Mouse (Mus musculus): ENCODE results near the gene Dpp4. TPM values are rescaled to one million over a fixed set of nuclear protein-coding genes. Genes with fewer than 3 reads are reported as not detected.

Gene Dpp4
- polyA plus RNA-seq, 1 experiment from 2014 or later, result 1.3 TPM

DNA sequence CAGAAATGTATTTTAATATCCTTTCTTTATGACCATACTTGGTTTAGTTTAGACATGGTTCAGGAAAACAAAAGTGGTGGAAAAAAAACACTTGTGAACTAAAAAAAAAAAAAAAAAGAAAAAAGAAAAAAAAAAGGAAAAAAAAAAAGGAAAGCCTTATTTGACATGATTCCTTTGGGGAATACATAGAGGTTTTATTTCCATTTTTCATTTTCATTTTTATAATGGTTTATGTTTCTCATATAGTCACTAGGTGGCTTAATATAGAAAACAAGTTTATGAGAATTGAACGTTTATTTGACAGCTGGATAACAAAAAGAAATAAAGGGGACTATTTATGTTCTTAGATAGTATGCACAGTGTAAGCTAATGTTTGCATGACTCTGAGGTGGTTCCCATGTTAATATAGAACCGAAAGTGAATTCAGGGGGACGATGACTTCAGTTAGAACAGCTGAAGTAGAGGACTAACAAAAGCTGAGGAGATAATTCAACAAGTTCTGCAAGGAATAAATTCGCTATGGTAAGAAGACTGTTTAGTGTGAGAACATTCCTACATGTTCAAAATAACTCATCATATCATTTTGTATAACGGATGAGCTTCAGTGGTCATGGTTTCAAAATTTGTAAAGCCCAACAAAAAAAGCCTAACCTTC lies 37.8 kb upstream of the Dpp4 start:
- H3K27ac ChIP-seq (ENCODE audit: low read length), result no peak overlapping the region
- no peaks in the 10 kb centered on the region for H3K27me3 ChIP-seq (replicated peaks; ENCODE audit: control insufficient read depth, insufficient read depth, low read length)
- H3K4me3 ChIP-seq (replicated peaks; ENCODE audit: low read length), result no peak overlapping the region
- H3K9ac ChIP-seq (replicated peaks; ENCODE audit: low read depth, low read length), result no peak overlapping the region
- H3K4me2 ChIP-seq (ENCODE audit: low read length), result no peak overlapping the region
- H3K36me3 ChIP-seq (ENCODE audit: control insufficient read depth, insufficient read depth), result no peaks in the 10 kb centered on the region
- H3K9me3 ChIP-seq (ENCODE audit: control insufficient read depth, low read length), result no peaks in the 10 kb centered on the region
- H3K4me1 ChIP-seq (replicated peaks; ENCODE audit: control insufficient read depth, insufficient read depth, low read length), result no peaks in the 10 kb centered on the region
- WGBS, result 89% methylated on average over 5 of the region's 5 CpGs
- ATAC-seq, result no peak

DNA sequence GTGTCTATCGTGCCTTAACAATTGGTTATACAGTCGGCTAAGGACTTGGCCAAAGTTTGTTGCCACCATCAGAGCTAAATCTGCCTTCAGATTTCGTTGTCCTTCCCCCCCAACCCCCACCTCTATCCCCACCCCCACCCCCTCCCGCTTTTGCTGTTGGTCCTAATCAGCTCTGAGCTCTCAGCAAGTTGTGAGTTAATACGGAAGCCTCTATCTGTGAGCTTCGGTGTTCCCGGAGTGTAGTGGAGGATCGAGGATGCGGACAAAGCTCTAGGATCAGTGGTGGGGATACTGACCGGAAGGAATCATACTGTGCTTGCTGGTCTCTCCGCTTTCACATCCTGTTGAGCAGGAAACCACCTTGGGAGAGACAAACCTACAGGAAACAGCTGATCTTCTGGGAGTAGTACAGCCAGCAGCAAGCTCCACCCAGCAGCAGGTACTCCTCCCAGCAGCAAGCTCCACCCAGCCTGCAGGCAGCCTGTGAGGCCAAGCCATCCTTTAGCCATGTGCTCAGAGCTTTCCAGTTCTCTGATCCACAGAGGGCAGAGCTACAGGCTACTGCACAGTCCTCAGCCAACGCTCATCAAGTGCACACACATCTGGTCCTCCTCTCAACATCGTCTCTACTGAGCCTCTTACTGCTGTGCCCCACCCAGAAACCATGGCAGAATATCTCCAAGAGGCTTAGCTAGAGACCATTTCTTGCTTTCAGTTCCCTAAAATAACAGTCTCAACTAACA lies 28.9 kb upstream of the Dpp4 start:
- H3K4me2 ChIP-seq (ENCODE audit: low read length), result no peak overlapping the region
- H3K9ac ChIP-seq (replicated peaks; ENCODE audit: low read depth, low read length), result no peak overlapping the region
- WGBS, result 78% methylated on average over 13 of the region's 13 CpGs
- ATAC-seq, result no peak
- no peaks in the 10 kb centered on the region for H3K27me3 ChIP-seq (replicated peaks; ENCODE audit: control insufficient read depth, insufficient read depth, low read length)
- H3K27ac ChIP-seq (ENCODE audit: low read length), result no peak overlapping the region
- H3K4me3 ChIP-seq (replicated peaks; ENCODE audit: low read length), result no peak overlapping the region
- no peaks in the 10 kb centered on the region for H3K36me3 ChIP-seq (ENCODE audit: control insufficient read depth, insufficient read depth)
- H3K9me3 ChIP-seq (ENCODE audit: control insufficient read depth, low read length), result no peaks in the 10 kb centered on the region
- no peaks in the 10 kb centered on the region for H3K4me1 ChIP-seq (replicated peaks; ENCODE audit: control insufficient read depth, insufficient read depth, low read length)

DNA sequence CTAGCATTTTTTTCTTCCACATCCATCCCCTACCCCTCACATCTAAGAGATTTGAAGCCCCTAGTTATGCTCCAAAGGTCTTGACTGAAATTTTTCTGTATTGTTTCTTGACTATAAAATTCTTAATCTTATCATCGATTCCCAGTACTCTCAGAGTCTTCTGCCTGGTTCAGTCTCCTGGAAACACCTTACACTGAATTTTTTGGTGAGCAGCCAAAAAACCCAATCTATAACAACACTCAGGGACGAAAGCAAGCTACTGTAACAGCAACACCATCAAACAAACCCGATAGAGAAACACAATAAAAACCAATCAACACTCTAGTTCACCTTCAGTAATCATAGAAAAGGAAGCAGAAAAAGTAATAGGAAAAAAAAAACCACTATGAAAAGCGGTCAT lies 28.1 kb upstream of the Dpp4 start:
- Histone ChIP-seq H3K27me3 (replicated peaks; ENCODE audit: control insufficient read depth, insufficient read depth, low read length) (no peaks in the 10 kb centered on the region), H3K9me3 (ENCODE audit: control insufficient read depth, low read length) (no peaks in the 10 kb centered on the region), H3K9ac (replicated peaks; ENCODE audit: low read depth, low read length) (no peak overlapping the region), H3K36me3 (ENCODE audit: control insufficient read depth, insufficient read depth) (no peaks in the 10 kb centered on the region), H3K27ac (ENCODE audit: low read length) (no peak overlapping the region), H3K4me3 (replicated peaks; ENCODE audit: low read length) (no peak overlapping the region), H3K4me1 (replicated peaks; ENCODE audit: control insufficient read depth, insufficient read depth, low read length) (no peaks in the 10 kb centered on the region), H3K4me2 (ENCODE audit: low read length) (no peak overlapping the region)
- 76% methylated on average over 4 of the region's 4 CpGs for WGBS
- ATAC-seq, result no peak

DNA sequence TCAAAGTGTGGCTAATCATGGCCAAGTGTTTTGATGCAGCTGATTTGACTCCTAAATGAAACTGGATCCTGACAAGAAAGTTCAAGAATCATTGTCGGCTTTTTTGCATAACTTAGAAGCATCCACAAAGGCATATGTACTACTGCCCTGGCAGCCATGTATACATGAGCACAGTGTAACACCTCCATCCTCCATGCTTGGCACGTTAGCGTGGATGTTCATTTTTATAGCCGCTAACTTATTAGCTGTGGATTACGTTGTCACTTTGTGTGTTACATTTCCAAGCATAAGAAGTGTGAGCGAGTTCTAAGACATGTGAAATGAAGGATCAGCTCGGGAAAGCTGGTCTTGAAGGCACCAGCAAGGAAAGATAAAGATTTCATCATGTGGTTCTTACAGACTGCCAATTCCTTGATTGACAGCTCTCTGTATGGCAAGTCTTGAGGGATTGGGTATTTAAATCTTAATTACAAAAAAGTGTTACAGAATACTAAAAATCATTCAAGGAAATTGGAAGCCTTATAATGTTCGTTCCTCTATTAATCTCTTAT lies 19.3 kb upstream of the Dpp4 start:
- no peaks in the 10 kb centered on the region for H3K36me3 ChIP-seq (ENCODE audit: control insufficient read depth, insufficient read depth)
- H3K27me3 ChIP-seq (replicated peaks; ENCODE audit: control insufficient read depth, insufficient read depth, low read length), result no peaks in the 10 kb centered on the region
- WGBS, result 60% methylated on average over 8 of the region's 8 CpGs
- no peak overlapping the region for H3K4me2 ChIP-seq (ENCODE audit: low read length)
- H3K4me1 ChIP-seq (replicated peaks; ENCODE audit: control insufficient read depth, insufficient read depth, low read length), result no peaks in the 10 kb centered on the region
- H3K4me3 ChIP-seq (replicated peaks; ENCODE audit: low read length), result no peak overlapping the region
- peak; percentile 72 for ATAC-seq
- H3K27ac ChIP-seq (ENCODE audit: low read length), result no peak overlapping the region
- H3K9me3 ChIP-seq (ENCODE audit: control insufficient read depth, low read length), result no peaks in the 10 kb centered on the region
- no peak overlapping the region for H3K9ac ChIP-seq (replicated peaks; ENCODE audit: low read depth, low read length)

DNA sequence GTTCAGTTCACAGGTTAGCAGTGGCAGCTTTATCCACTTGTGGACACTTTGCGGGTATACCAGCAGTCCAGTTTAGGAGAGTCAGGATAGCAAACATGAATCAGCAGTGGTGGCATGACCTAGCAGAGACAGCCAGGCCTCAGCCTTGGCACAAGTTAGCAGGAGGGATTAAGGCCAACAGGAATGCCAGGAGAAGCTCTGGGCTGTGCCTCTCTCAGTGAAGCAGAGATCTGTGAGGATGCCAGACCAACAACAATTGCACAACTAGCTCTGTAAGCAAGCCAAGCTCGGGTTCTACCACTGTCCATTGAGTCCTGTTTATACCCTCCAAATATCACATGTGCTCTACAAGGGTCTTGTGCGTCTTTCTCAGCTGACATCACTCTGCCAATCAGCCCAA lies 13.9 kb upstream of the Dpp4 start:
- H3K27ac ChIP-seq (ENCODE audit: low read length), result no peak overlapping the region
- no peak overlapping the region for H3K4me3 ChIP-seq (replicated peaks; ENCODE audit: low read length)
- no peaks in the 10 kb centered on the region for H3K9me3 ChIP-seq (ENCODE audit: control insufficient read depth, low read length)
- H3K9ac ChIP-seq (replicated peaks; ENCODE audit: low read depth, low read length), result no peak overlapping the region
- H3K4me1 ChIP-seq (replicated peaks; ENCODE audit: control insufficient read depth, insufficient read depth, low read length), result no peaks in the 10 kb centered on the region
- H3K4me2 ChIP-seq (ENCODE audit: low read length), result no peak overlapping the region
- no peak for ATAC-seq
- no peaks in the 10 kb centered on the region for H3K36me3 ChIP-seq (ENCODE audit: control insufficient read depth, insufficient read depth)
- WGBS, result 92% methylated on average over 3 of the region's 3 CpGs
- no peaks in the 10 kb centered on the region for H3K27me3 ChIP-seq (replicated peaks; ENCODE audit: control insufficient read depth, insufficient read depth, low read length)

DNA sequence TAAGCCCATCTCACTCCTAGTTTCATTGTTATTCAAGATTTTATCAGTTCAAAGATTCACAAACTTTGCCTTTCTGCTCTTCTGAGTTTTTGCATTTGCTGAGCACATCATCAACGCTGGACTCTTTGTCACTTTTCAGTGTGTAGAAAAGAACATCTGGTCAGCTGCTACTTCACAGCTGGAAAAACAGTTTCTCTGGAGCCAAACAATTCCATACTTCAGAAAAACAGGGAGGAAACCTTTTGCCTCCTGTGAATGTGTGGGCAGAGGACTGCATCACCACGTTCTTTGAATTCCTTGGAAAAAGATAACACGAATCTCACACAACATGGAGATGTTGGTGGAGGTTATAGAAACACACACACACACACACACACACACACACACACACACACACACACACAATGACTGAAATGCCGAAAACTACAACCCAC lies 11.3 kb upstream of the Dpp4 start:
- no peak overlapping the region for H3K4me3 ChIP-seq (replicated peaks; ENCODE audit: low read length)
- H3K36me3 ChIP-seq (ENCODE audit: control insufficient read depth, insufficient read depth), result no peaks in the 10 kb centered on the region
- H3K4me1 ChIP-seq (replicated peaks; ENCODE audit: control insufficient read depth, insufficient read depth, low read length), result no peaks in the 10 kb centered on the region
- WGBS, result 50% methylated on average over 4 of the region's 4 CpGs
- no peak overlapping the region for H3K27ac ChIP-seq (ENCODE audit: low read length)
- no peak overlapping the region for H3K4me2 ChIP-seq (ENCODE audit: low read length)
- H3K9ac ChIP-seq (replicated peaks; ENCODE audit: low read depth, low read length), result no peak overlapping the region
- H3K9me3 ChIP-seq (ENCODE audit: control insufficient read depth, low read length), result no peaks in the 10 kb centered on the region
- no peak for ATAC-seq
- H3K27me3 ChIP-seq (replicated peaks; ENCODE audit: control insufficient read depth, insufficient read depth, low read length), result no peaks in the 10 kb centered on the region

DNA sequence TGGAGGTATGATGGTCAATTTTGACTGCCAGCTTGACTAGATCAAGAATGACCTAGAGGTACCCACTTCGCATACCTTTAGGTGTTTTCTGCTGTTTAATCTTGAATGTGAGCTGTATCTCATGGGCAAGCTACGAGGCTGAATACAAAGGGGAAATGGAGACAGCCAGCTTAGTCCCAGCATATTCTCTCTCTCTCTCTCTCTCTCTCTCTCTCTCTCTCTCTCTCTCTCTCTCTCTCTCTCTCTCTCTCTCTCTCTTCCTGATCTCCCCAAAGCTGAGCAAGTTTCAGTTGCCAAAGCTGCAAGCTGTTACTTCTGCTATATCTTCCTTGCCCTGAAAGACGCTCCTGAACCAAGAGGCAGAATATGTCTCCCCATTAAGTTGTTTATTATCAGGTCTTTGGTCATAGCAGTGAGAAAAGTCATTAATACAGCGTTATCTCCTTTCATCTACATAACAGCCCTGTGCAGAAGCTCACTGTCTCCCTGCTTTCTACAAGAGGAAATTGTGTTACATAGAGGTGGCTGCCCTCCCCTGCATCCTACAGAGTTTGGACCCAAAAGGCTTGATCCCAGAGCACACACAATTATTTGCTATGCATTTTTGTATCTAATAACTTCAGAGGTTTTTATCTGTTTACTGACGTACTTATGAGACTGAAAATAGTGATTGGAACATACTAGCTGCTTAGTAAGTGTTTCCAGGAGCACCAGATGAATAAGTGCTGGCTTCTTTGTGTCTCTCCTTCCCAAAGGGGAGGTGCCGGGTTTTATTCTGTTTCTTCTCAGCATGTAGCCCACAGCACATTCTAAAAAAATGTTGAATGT lies 10.7 kb upstream of the Dpp4 start:
- Histone ChIP-seq H3K27me3 (replicated peaks; ENCODE audit: control insufficient read depth, insufficient read depth, low read length) (no peaks in the 10 kb centered on the region), H3K4me1 (replicated peaks; ENCODE audit: control insufficient read depth, insufficient read depth, low read length) (no peaks in the 10 kb centered on the region), H3K27ac (ENCODE audit: low read length) (no peak overlapping the region), H3K36me3 (ENCODE audit: control insufficient read depth, insufficient read depth) (no peaks in the 10 kb centered on the region), H3K4me3 (replicated peaks; ENCODE audit: low read length) (no peak overlapping the region), H3K4me2 (ENCODE audit: low read length) (no peak overlapping the region), H3K9me3 (ENCODE audit: control insufficient read depth, low read length) (no peaks in the 10 kb centered on the region), H3K9ac (replicated peaks; ENCODE audit: low read depth, low read length) (no peak overlapping the region)
- no peak for ATAC-seq
- 65% methylated on average over 6 of the region's 6 CpGs for WGBS

DNA sequence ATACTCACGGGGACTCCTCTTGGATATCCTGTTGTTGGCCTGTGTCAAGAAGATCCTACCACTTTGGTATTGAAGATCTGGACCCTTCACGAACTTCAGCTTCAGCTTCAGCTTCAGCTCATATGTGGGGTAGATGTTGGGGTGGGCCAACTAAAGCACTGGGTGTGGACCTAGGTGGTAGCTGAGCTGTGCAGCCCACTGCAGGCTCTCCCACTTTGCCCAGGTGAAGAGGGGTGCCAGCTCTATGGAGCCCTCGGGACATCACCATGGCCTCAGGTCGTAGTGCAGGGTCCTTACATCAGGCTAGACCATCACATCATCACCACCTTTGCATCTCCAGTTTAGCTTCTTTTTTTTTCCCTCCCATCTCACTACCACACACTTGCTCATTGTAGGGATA lies 9.2 kb upstream of the Dpp4 start:
- WGBS, result 95% methylated on average over 4 of the region's 4 CpGs

DNA sequence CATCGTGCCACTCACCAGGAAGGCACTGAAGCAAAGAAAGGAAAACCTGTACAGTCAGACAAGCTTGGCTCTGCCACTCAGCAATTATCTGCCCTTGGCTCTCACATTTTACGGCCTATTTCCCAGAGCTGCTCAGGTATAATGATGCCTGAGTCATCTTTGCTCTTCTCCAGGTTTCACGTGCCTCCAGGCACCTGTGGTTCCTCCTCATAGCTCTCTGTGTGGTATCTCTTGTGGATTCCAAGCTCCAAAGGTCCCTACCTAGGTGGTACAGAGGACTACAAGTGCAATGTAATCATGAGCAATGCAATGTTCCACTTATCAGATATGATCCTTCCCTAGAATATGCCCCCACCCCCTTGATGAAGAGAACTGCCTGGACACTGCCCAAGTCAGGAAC lies 8.0 kb upstream of the Dpp4 start:
- no peak for ATAC-seq
- Histone ChIP-seq H3K4me3 (replicated peaks; ENCODE audit: low read length) (no peak overlapping the region), H3K4me1 (replicated peaks; ENCODE audit: control insufficient read depth, insufficient read depth, low read length) (no peaks in the 10 kb centered on the region), H3K27me3 (replicated peaks; ENCODE audit: control insufficient read depth, insufficient read depth, low read length) (no peaks in the 10 kb centered on the region), H3K9ac (replicated peaks; ENCODE audit: low read depth, low read length) (no peak overlapping the region), H3K27ac (ENCODE audit: low read length) (no peak overlapping the region), H3K9me3 (ENCODE audit: control insufficient read depth, low read length) (no peaks in the 10 kb centered on the region), H3K4me2 (ENCODE audit: low read length) (no peak overlapping the region), H3K36me3 (ENCODE audit: control insufficient read depth, insufficient read depth) (no peaks in the 10 kb centered on the region)
- 88% methylated on average over 3 of the region's 3 CpGs for WGBS

More for the DNA sequence above, 9.2 kb upstream of the Dpp4 start:
- H3K36me3 ChIP-seq (ENCODE audit: control insufficient read depth, insufficient read depth), result no peaks in the 10 kb centered on the region
- no peaks in the 10 kb centered on the region for H3K27me3 ChIP-seq (replicated peaks; ENCODE audit: control insufficient read depth, insufficient read depth, low read length)
- no peak for ATAC-seq
- H3K4me1 ChIP-seq (replicated peaks; ENCODE audit: control insufficient read depth, insufficient read depth, low read length), result no peaks in the 10 kb centered on the region
- H3K4me3 ChIP-seq (replicated peaks; ENCODE audit: low read length), result no peak overlapping the region
- H3K9ac ChIP-seq (replicated peaks; ENCODE audit: low read depth, low read length), result no peak overlapping the region
- no peak overlapping the region for H3K4me2 ChIP-seq (ENCODE audit: low read length)
- no peaks in the 10 kb centered on the region for H3K9me3 ChIP-seq (ENCODE audit: control insufficient read depth, low read length)
- H3K27ac ChIP-seq (ENCODE audit: low read length), result no peak overlapping the region
